Comparison of ENCODE assay signal across 11 mouse cellular contexts in genomic region chr9:53325363-53326090, GRCm38 (mm10). TPM values are rescaled to one million over a fixed set of nuclear protein-coding genes. Genes with fewer than 3 reads are reported as not detected.
A peak's percentile ranks its signal among the peaks of the same experiment; 100 is the strongest.
DNase-seq lines count a peak whose midpoint lies in the region; ATAC-seq and TF ChIP-seq lines count a peak whose summit lies in the region.
"Had no signal": no experiment of that assay in that cellular context is flagged by ENCODE, and none has a peak within 500 bp of the region (broad histone marks: within the 10 kb centered on the region; RNA-seq: fewer than 3 reads in every experiment).

No protein-coding gene starts in this region.

- H3K27ac ChIP-seq in heart, embryonic 13.5 days (replicated peaks): 0 out of 2 replicates have a peak overlapping the region, but pooled peaks have one; percentile 6
- H3K27ac ChIP-seq in kidney, adult 2 months (ENCODE audit: insufficient read depth, low read depth, low read length): peak overlapping the region; percentile 41
- H3K27ac ChIP-seq in limb, embryonic 12.5 days: 0 out of 2 replicates have a peak overlapping the region, but pooled peaks have one; percentile 35
- peak overlapping the region; percentile 68 for H3K27ac ChIP-seq in stomach, embryonic 16.5 days (ENCODE audit: low read length)
- H3K27ac ChIP-seq: macrophage had no signal

- H3K9ac ChIP-seq in heart, embryonic 13.5 days: no peak overlapping the region
- no peak overlapping the region for H3K9ac ChIP-seq in limb, embryonic 12.5 days (replicated peaks)
- H3K9ac ChIP-seq in stomach, embryonic 16.5 days (ENCODE audit: low read length): no peak overlapping the region

- no peak for ATAC-seq in heart, embryonic 13.5 days (ENCODE audit: extremely low read depth, insufficient number of reproducible peaks, low FRiP score, low TSS enrichment)
- no peak for ATAC-seq in limb, embryonic 12.5 days (ENCODE audit: insufficient number of reproducible peaks, insufficient read depth, low FRiP score, low TSS enrichment, low read depth)
- no peak for ATAC-seq in stomach, embryonic 16.5 days (ENCODE audit: insufficient read depth, low FRiP score)

- no peaks in the 10 kb centered on the region for H3K9me3 ChIP-seq in heart, embryonic 13.5 days
- 0 out of 2 replicates have a peak, but pooled peaks cover 3% of the 10 kb centered on the region for H3K9me3 ChIP-seq in limb, embryonic 12.5 days
- no peaks in the 10 kb centered on the region for H3K9me3 ChIP-seq in stomach, embryonic 16.5 days (replicated peaks; ENCODE audit: control insufficient read depth, low read length)

- no peaks in the 10 kb centered on the region for H3K36me3 ChIP-seq in heart, embryonic 13.5 days
- no peaks in the 10 kb centered on the region for H3K36me3 ChIP-seq in kidney, adult 2 months (ENCODE audit: control insufficient read depth, insufficient read depth, low read length)
- H3K36me3 ChIP-seq in limb, embryonic 12.5 days: no peaks in the 10 kb centered on the region
- H3K36me3 ChIP-seq in stomach, embryonic 16.5 days (ENCODE audit: control insufficient read depth, insufficient read depth, low read length): no peaks in the 10 kb centered on the region

- peaks cover 8% of the 10 kb centered on the region; the same call in 1 of the 2 replicates for H3K4me1 ChIP-seq in heart, embryonic 13.5 days
- peaks cover 9% of the 10 kb centered on the region; the same call in 1 of the 2 replicates for H3K4me1 ChIP-seq in kidney, adult 2 months (ENCODE audit: control insufficient read depth, insufficient read depth, low read length)
- H3K4me1 ChIP-seq in limb, embryonic 12.5 days (replicated peaks): peaks cover 6% of the 10 kb centered on the region; the same call in 1 of the 2 replicates
- peaks cover 4% of the 10 kb centered on the region; the same call in 1 of the 2 replicates for H3K4me1 ChIP-seq in stomach, embryonic 16.5 days (ENCODE audit: control insufficient read depth, insufficient read depth, low read length)

- no peak for TF ChIP-seq POLR2A in kidney, adult 2 months (IDR thresholded peaks at IDR 0.05; ENCODE audit: low read depth, low read length)

- no peak for TF ChIP-seq CTCF in kidney, adult 2 months (conservative IDR thresholded peaks at IDR 0.05; ENCODE audit: insufficient read depth, insufficient read length, low read depth, low read length)

- 0 out of 2 replicates have a peak overlapping the region, but pooled peaks have one; percentile 25 for H3K4me2 ChIP-seq in heart, embryonic 13.5 days
- no peak overlapping the region for H3K4me2 ChIP-seq in limb, embryonic 12.5 days
- no peak overlapping the region for H3K4me2 ChIP-seq in stomach, embryonic 16.5 days (ENCODE audit: low read depth, low read length)

- H3K4me3 ChIP-seq in heart, embryonic 13.5 days: no peak overlapping the region
- H3K4me3 ChIP-seq in kidney, adult 2 months (ENCODE audit: insufficient read depth, low read depth, low read length): no peak overlapping the region
- no peak overlapping the region for H3K4me3 ChIP-seq in limb, embryonic 12.5 days (replicated peaks)
- no peak overlapping the region for H3K4me3 ChIP-seq in stomach, embryonic 16.5 days (replicated peaks; ENCODE audit: low read length)

- H3K27me3 ChIP-seq in heart, embryonic 13.5 days (replicated peaks): no peaks in the 10 kb centered on the region
- H3K27me3 ChIP-seq in kidney, adult 2 months (replicated peaks; ENCODE audit: control insufficient read depth, insufficient read depth, low read length): no peaks in the 10 kb centered on the region; the same call in 1 of the 2 replicates
- no peaks in the 10 kb centered on the region for H3K27me3 ChIP-seq in limb, embryonic 12.5 days
- no peaks in the 10 kb centered on the region for H3K27me3 ChIP-seq in stomach, embryonic 16.5 days (ENCODE audit: control insufficient read depth, insufficient read depth, low read length)
- H3K27me3 ChIP-seq: CH12.LX had no signal

- WGBS in heart, embryonic 13.5 days: 27% methylated on average over 4 of the region's 4 CpGs
- 45% methylated on average over 4 of the region's 4 CpGs for WGBS in kidney, adult 2 months
- WGBS in limb, embryonic 12.5 days: 60% methylated on average over 4 of the region's 4 CpGs
- WGBS in stomach, embryonic 16.5 days: 37% methylated on average over 4 of the region's 4 CpGs

- DNase-seq in heart, adult 8-10 months (ENCODE audit: low spot score): no peak
- DNase-seq in kidney, adult 2 months: peak; percentile 68
- no peak for DNase-seq in adrenal gland, postnatal 14 days
- no peak for DNase-seq in layer of hippocampus, adult 8-10 months (ENCODE audit: low spot score in 2 of 2)
- no peak for DNase-seq in cerebellum, adult 11-12 months
- DNase-seq: thymus, postnatal 25 days had no signal

RNA-seq across cellular contexts. Expression of gene Exph5, which starts 24.1 kb away (rescaled TPM):
- 0.23 and 0.51 TPM in 2 replicates for polyA plus RNA-seq in heart, embryonic 13.5 days (2015; fragmentation: Nextera tagmentation; extraction: Ambion mirVana)
- under 1 TPM; 0.13 to 0.56 (median 0.24) TPM for total RNA-seq in heart, adult 8-10 months (2022)
- 1.8 and 2.1 TPM in 2 replicates for polyA plus RNA-seq in kidney, adult 2 months (2012; rRNA removed)
- 1.4 TPM in 2 replicates for polyA plus RNA-seq in limb, embryonic 12.5 days (2016; fragmentation: Nextera tagmentation; extraction: Ambion mirVana)
- polyA plus RNA-seq in stomach, embryonic 16.5 days (2015; fragmentation: Nextera tagmentation; extraction: Ambion mirVana): 9.1 and 9.9 TPM in 2 replicates
- 0.38 and 1.4 TPM in 2 replicates for total RNA-seq in adrenal gland, postnatal 14 days (2021)
- total RNA-seq in layer of hippocampus, adult 8-10 months (2022): 1 to 10 TPM; 4.1 to 5.1 (median 4.8) TPM
- total RNA-seq: CH12.LX had no signal
- polyA plus RNA-seq: macrophage had no signal

RNA-seq across cellular contexts. Expression of gene Kdelc2, which starts 58.3 kb away (rescaled TPM):
- polyA plus RNA-seq in heart, embryonic 13.5 days (2015; fragmentation: Nextera tagmentation; extraction: Ambion mirVana): 21.0 and 21.6 TPM in 2 replicates
- 1 to 10 TPM; 6.5 to 8.1 (median 7.3) TPM for total RNA-seq in heart, adult 8-10 months (2022)
- polyA plus RNA-seq in kidney, adult 2 months (2012; rRNA removed): 3.5 and 4.3 TPM in 2 replicates
- 15.9 TPM in 2 replicates for polyA plus RNA-seq in limb, embryonic 12.5 days (2016; fragmentation: Nextera tagmentation; extraction: Ambion mirVana)
- 33.5 and 33.7 TPM in 2 replicates for polyA plus RNA-seq in stomach, embryonic 16.5 days (2015; fragmentation: Nextera tagmentation; extraction: Ambion mirVana)
- 12.1 and 12.4 TPM in 2 replicates for total RNA-seq in adrenal gland, postnatal 14 days (2021)
- total RNA-seq in layer of hippocampus, adult 8-10 months (2022): 1 to 10 TPM; 6.3 to 9.5 (median 7.7) TPM
- total RNA-seq: CH12.LX had no signal

Comparison
In these comparisons a context has a peak if more than half of its experiments do, and no peak if none do; other contexts are left out.
1. H3K27ac ChIP-seq: peak in every context shown above with its lines; median percentile 68 in stomach, embryonic 16.5 days; 41 in kidney, adult 2 months; 35 in limb, embryonic 12.5 days; 6 in heart, embryonic 13.5 days.